Mouse (Mus musculus): ENCODE data around the gene P4hb.
A peak's percentile ranks its signal among the peaks of the same experiment; 100 is the strongest.

The P4hb gene

GRCm38 (mm10) chr11:120572752-120573584 is at the start of gene P4hb:
Gene P4hb, minus strand, starts transcription at chr11:120573253.
- peak; percentile 100 for DNase-seq (ENCODE audit: inconsistent age in 2 of 2, low spot score in 1 of 2)

GRCm38 (mm10) chr11:120622805-120623204 is 49.8 kb upstream of the P4hb start:
- DNase-seq (ENCODE audit: inconsistent age in 2 of 2, low spot score in 1 of 2): peak in 1 of 2 experiments; percentile 83

- DNase-seq (ENCODE audit: inconsistent age in 2 of 2, low spot score in 1 of 2): peak in 1 of 2 experiments; percentile 24
Observed at GRCm38 (mm10) chr11:120620195-120620594, 47.1 kb upstream of the P4hb start.

GRCm38 (mm10) chr11:120618619-120619535 is 45.8 kb upstream of the P4hb start:
- DNase-seq (ENCODE audit: inconsistent age in 2 of 2, low spot score in 1 of 2): peak in 1 of 2 experiments; percentile 75

GRCm38 (mm10) chr11:120617519-120618112 is 44.6 kb upstream of the P4hb start, which contains the start of gene Pcyt2:
Gene Pcyt2, minus strand, starts transcription at chr11:120617936.
- DNase-seq (ENCODE audit: inconsistent age in 2 of 2, low spot score in 1 of 2): peak; percentile 97

GRCm38 (mm10) chr11:120616617-120617294 is 43.7 kb upstream of the P4hb start:
- no peak for DNase-seq (ENCODE audit: inconsistent age in 2 of 2, low spot score in 1 of 2)

- DNase-seq (ENCODE audit: inconsistent age in 2 of 2, low spot score in 1 of 2): peak in 1 of 2 experiments; percentile 32
Observed at GRCm38 (mm10) chr11:120615606-120616203, 42.7 kb upstream of the P4hb start.

GRCm38 (mm10) chr11:120615167-120615566 is 42.1 kb upstream of the P4hb start:
- DNase-seq (ENCODE audit: inconsistent age in 2 of 2, low spot score in 1 of 2): peak in 1 of 2 experiments; percentile 32

- peak in 1 of 2 experiments; percentile 43 for DNase-seq (ENCODE audit: inconsistent age in 2 of 2, low spot score in 1 of 2)
Observed at GRCm38 (mm10) chr11:120613976-120614375, 40.9 kb upstream of the P4hb start.

GRCm38 (mm10) chr11:120613481-120613972 is 40.5 kb upstream of the P4hb start:
- peak in 1 of 2 experiments; percentile 30 for DNase-seq (ENCODE audit: inconsistent age in 2 of 2, low spot score in 1 of 2)

- DNase-seq (ENCODE audit: inconsistent age in 2 of 2, low spot score in 1 of 2): peak; percentile 72 to 87
Observed at GRCm38 (mm10) chr11:120612763-120613162, 39.7 kb upstream of the P4hb start.

GRCm38 (mm10) chr11:120610477-120611046 is 37.5 kb upstream of the P4hb start:
- DNase-seq (ENCODE audit: inconsistent age in 2 of 2, low spot score in 1 of 2): peak in 1 of 2 experiments; percentile 32

GRCm38 (mm10) chr11:120609250-120609649 is 36.2 kb upstream of the P4hb start:
- DNase-seq (ENCODE audit: inconsistent age in 2 of 2, low spot score in 1 of 2): peak; percentile 66 to 81

GRCm38 (mm10) chr11:120608241-120609034 is 35.4 kb upstream of the P4hb start, which contains the start of gene Npb:
Gene Npb, plus strand, starts transcription at chr11:120608477.
- no peak for DNase-seq (ENCODE audit: inconsistent age in 2 of 2, low spot score in 1 of 2)

GRCm38 (mm10) chr11:120606764-120607163 is 33.7 kb upstream of the P4hb start:
- DNase-seq (ENCODE audit: inconsistent age in 2 of 2, low spot score in 1 of 2): peak in 1 of 2 experiments; percentile 70

GRCm38 (mm10) chr11:120605667-120606066 is 32.6 kb upstream of the P4hb start:
- peak; percentile 45 to 75 for DNase-seq (ENCODE audit: inconsistent age in 2 of 2, low spot score in 1 of 2)

GRCm38 (mm10) chr11:120603545-120603944 is 30.5 kb upstream of the P4hb start:
- no peak for DNase-seq (ENCODE audit: inconsistent age in 2 of 2, low spot score in 1 of 2)

GRCm38 (mm10) chr11:120600716-120601115 is 27.7 kb upstream of the P4hb start:
- no peak for DNase-seq (ENCODE audit: inconsistent age in 2 of 2, low spot score in 1 of 2)
